Mouse (Mus musculus) olfactory bulb, adult 2 months (tissue): ENCODE measurements around the gene Capn3.

Source experiments
- CTCF ChIP-seq: fragments of 200-500 bp; IDR thresholded peaks from 2 replicates; pipeline ENCODE4 v1.5.1; 2012; ENCODE audit warnings: low read depth, mild to moderate bottlenecking, low read length, moderate library complexity; ENCODE audit not compliant: insufficient read depth
- POLR2A ChIP-seq: fragments of 200-500 bp; IDR thresholded peaks from 2 replicates; pipeline ENCODE4 v1.6.1; 2012; ENCODE audit warnings: mild to moderate bottlenecking, low read depth, low read length, moderate library complexity; ENCODE audit not compliant: insufficient read depth

- TF ChIP-seq POLR2A: no peak
- TF ChIP-seq CTCF: no peak
Measured at GRCm38 (mm10) chr2:120424386-120424785, 31.4 kb upstream of the Capn3 start.
